Mouse (Mus musculus) left cerebral cortex, postnatal 25 days (tissue): Measurements from ENCODE around the gene Ralgps2. TPM values are rescaled to one million over a fixed set of nuclear protein-coding genes. Genes with fewer than 3 reads are reported as not detected.

ENCODE experiments used
- total RNA-seq, 2 experiments: library from RNA; stranded (reverse); gene quantifications; 2 replicates each; pipeline ENCODE4 v1.2.3; 2021

Gene Ralgps2
- total RNA-seq, 2 experiments from 2014 or later, result 38.4 to 46.2 TPM

Other genes starting within 250 kb of the Ralgps2 start
- 10 to 100 TPM; 68.3 to 73.2 TPM for gene Fam20b, start 220.5 kb downstream of the Ralgps2 start, total RNA-seq
- under 1 TPM; 0.53 to 0.78 TPM for gene Angptl1, start 101.1 kb downstream of the Ralgps2 start, total RNA-seq
- not detected for gene Tex35, start 169.1 kb upstream of the Ralgps2 start, total RNA-seq